Mouse (Mus musculus) cortical plate, adult 2 months (tissue): ENCODE results near the gene Stkld1. TPM values are rescaled to one million over a fixed set of nuclear protein-coding genes. Genes with fewer than 3 reads are reported as not detected.

Experiments used
- H3K27ac ChIP-seq: fragments of 200-500 bp; 2 replicates; pipeline ENCODE4 v1.5.1; 2012; ENCODE audit warnings: low read length, control low read depth, inconsistent platforms; ENCODE audit not compliant: insufficient read depth
- H3K4me1 ChIP-seq: fragments of 200-500 bp; 2 replicates; pipeline ENCODE4 v1.6.1; 2011; ENCODE audit warnings: low read length; ENCODE audit not compliant: control insufficient read depth, insufficient read depth
- H3K4me3 ChIP-seq: fragments of 200-500 bp; 2 replicates; pipeline ENCODE4 v1.5.1; 2011; ENCODE audit warnings: mild to moderate bottlenecking, low read length, control low read depth; ENCODE audit not compliant: insufficient read depth
- CTCF ChIP-seq: fragments of 200-500 bp; IDR thresholded peaks from 2 replicates; pipeline ENCODE4 v1.5.1; 2011; ENCODE audit warnings: mild to moderate bottlenecking, control low read depth, low read length; ENCODE audit not compliant: insufficient read depth; ENCODE audit errors: extremely low read depth
- POLR2A ChIP-seq: fragments of 200-500 bp; IDR thresholded peaks from 2 replicates; pipeline ENCODE4 v1.6.1; 2011; ENCODE audit warnings: mild to moderate bottlenecking, low read length, control low read depth; ENCODE audit not compliant: insufficient read depth; ENCODE audit errors: extremely low read depth
- polyA plus RNA-seq: library from polyadenylated mRNA; depleted of rRNA; stranded (reverse); fragments of >200 nt; gene quantifications from 2 replicates; pipeline ENCODE4 v1.2.3, GENCODE M21; 2012

Gene Stkld1
- polyA plus RNA-seq, 1 experiment = 0.23 TPM

GRCm38 (mm10) chr2:26907109-26907508 lies 26.7 kb upstream of the Stkld1 start:
- Histone ChIP-seq H3K4me1 (peaks cover 9% of the 10 kb centered on the region), H3K27ac (no peak overlapping the region), H3K4me3 (no peak overlapping the region)
- no peak for TF ChIP-seq POLR2A
- peak; percentile 58 for TF ChIP-seq CTCF

- H3K4me3 ChIP-seq = no peak overlapping the region; the same call in 1 of the 2 replicates
- TF ChIP-seq POLR2A (no peak), CTCF (no peak)
- no peak overlapping the region for H3K27ac ChIP-seq
These were observed 25.0 kb upstream of the Stkld1 start for GRCm38 (mm10) chr2:26908710-26909386.

GRCm38 (mm10) chr2:26909387-26909784 lies 24.5 kb upstream of the Stkld1 start:
- peak overlapping the region; percentile 88 for H3K4me3 ChIP-seq
- TF ChIP-seq CTCF = no peak
- peaks cover 4% of the 10 kb centered on the region; the same call in 1 of the 2 replicates for H3K4me1 ChIP-seq
- H3K27ac ChIP-seq = no peak overlapping the region

More at GRCm38 (mm10) chr2:26908710-26909386, 25.0 kb upstream of the Stkld1 start:
- H3K4me1 ChIP-seq = peaks cover 5% of the 10 kb centered on the region; the same call in 1 of the 2 replicates

- H3K27ac ChIP-seq = peak within 1 kb of the TSS; percentile 78
- peaks cover 4% of the 10 kb centered on the region; the same call in 1 of the 2 replicates for H3K4me1 ChIP-seq
- no peak for TF ChIP-seq CTCF
- TF ChIP-seq POLR2A = peak; percentile 96
- H3K4me3 ChIP-seq = peak within 1 kb of the TSS; percentile 88
These were observed 23.5 kb upstream of the Stkld1 start, which contains the start of the genes Med22 and Rpl7a for GRCm38 (mm10) chr2:26910124-26910993. Gene Med22 (minus strand): TSS chr2:26910677. Gene Rpl7a (plus strand): TSS chr2:26910764.

GRCm38 (mm10) chr2:26910994-26911765 lies 22.7 kb upstream of the Stkld1 start:
- TF ChIP-seq CTCF (no peak), POLR2A (peak; percentile 21; the same call in 1 of the 2 replicates)
- Histone ChIP-seq H3K4me3 (peak overlapping the region; percentile 88), H3K27ac (peak overlapping the region; percentile 78), H3K4me1 (peaks cover 4% of the 10 kb centered on the region; the same call in 1 of the 2 replicates)

GRCm38 (mm10) chr2:26912253-26912770 lies 21.5 kb upstream of the Stkld1 start:
- Histone ChIP-seq H3K4me1 (peaks cover 6% of the 10 kb centered on the region), H3K27ac (no peak overlapping the region), H3K4me3 (no peak overlapping the region; the same call in 1 of the 2 replicates)
- TF ChIP-seq CTCF (no peak), POLR2A (no peak)

GRCm38 (mm10) chr2:26913416-26914147 lies 20.3 kb upstream of the Stkld1 start:
- peaks cover 12% of the 10 kb centered on the region for H3K4me1 ChIP-seq
- H3K27ac ChIP-seq = no peak overlapping the region
- H3K4me3 ChIP-seq = no peak overlapping the region
- TF ChIP-seq CTCF (no peak), POLR2A (0 out of 2 replicates have a peak, but pooled peaks have one; percentile 6)

- no peak overlapping the region for H3K27ac ChIP-seq
- TF ChIP-seq POLR2A (no peak), CTCF (no peak)
- peaks cover 9% of the 10 kb centered on the region for H3K4me1 ChIP-seq
- H3K4me3 ChIP-seq = no peak overlapping the region
These were observed 19.5 kb upstream of the Stkld1 start for GRCm38 (mm10) chr2:26914148-26914941.
